Mouse (Mus musculus) cerebellum, postnatal 14 days (tissue): ENCODE data around the gene Rusc2.

ENCODE experiments used
- DNase-seq, 2 experiments: peaks; one replicate each; pipeline ENCODE4 v3.0.0; 2021; ENCODE audit warnings: mixed read lengths in 2 of 2

Rusc2 gene

GRCm38 (mm10) chr4:43417269-43418062 is 35.7 kb downstream of the Rusc2 start:
- DNase-seq: no peak

GRCm38 (mm10) chr4:43418450-43418849 is 36.7 kb downstream of the Rusc2 start:
- DNase-seq: no peak

DNA sequence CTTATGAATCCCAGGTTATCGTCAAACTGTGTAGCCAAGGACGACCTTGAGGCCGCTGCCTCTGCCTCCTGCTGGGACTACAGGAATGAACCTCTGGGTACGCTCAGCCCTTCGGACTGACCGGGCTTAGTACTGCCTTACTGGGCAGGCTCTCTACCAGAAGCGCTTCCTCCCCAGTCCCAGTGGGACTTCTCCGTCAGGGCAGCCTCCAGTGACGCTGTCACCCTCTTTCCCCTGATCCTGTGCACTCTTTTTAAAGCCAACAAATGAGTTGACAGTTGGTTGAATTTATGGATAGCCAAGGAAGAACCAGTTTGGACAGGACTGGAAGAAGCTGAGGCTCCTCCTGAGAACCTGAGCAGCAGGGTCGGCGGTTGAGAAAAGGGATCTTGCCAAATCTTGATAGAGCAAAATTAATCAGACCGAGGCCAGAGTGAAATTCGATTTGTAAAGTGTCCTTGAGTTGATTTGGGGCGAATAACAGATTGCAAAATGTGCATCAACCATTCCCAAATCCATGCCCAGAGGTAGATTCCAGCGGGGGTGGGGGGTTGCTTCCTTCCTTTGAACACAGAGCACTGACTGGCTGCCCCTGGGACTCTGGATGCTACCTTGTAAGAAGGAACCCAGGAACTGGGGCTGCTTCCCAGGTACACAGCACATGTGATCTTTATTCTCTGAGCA is 37.3 kb downstream of the Rusc2 start:
- no peak for DNase-seq

DNA sequence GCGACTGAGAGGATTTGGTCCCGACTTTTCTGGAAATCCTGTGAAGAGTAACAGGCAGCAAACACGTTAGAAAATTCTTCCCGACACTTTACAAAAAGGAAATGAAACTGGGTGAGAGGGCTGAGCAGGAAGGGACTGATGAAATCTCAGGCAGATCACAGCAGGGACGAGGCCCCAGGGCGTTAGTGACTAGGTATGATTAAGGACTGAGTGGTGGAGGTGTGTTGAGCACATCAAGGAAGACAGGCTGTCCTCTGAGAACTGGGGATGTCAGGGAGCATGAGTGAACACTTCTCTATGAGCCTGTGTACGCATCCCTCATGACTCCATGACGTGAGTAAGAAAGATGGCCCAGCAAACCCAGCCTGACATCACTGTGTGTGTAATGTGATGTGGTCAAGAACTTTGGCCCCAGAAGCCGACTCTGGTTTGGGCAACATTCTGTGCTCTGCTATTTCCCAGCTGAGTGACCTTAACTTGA is 38.1 kb downstream of the Rusc2 start:
- DNase-seq: no peak

DNA sequence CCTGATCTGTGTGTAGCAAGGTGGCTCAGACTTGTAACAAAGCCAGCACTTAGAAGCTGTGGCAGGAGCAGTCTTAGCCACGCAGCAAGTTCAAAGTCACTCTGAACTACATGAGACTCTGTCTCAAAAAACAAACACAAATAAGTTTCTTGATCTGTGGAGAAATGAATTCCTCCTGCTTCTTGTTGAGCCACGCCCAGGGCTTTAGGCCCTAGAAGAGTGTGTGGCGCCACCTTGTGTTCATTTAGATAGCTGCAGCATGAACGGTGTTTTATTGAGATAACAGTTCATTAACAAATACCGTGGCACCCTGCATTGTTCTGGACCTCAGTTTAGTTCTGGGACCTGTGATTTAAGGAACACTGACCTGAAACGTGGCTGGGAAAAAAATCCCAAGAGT is 38.5 kb downstream of the Rusc2 start:
- DNase-seq: peak; percentile 84 to 87

GRCm38 (mm10) chr4:43421632-43422240 is 40.0 kb downstream of the Rusc2 start:
- DNase-seq: no peak

DNA sequence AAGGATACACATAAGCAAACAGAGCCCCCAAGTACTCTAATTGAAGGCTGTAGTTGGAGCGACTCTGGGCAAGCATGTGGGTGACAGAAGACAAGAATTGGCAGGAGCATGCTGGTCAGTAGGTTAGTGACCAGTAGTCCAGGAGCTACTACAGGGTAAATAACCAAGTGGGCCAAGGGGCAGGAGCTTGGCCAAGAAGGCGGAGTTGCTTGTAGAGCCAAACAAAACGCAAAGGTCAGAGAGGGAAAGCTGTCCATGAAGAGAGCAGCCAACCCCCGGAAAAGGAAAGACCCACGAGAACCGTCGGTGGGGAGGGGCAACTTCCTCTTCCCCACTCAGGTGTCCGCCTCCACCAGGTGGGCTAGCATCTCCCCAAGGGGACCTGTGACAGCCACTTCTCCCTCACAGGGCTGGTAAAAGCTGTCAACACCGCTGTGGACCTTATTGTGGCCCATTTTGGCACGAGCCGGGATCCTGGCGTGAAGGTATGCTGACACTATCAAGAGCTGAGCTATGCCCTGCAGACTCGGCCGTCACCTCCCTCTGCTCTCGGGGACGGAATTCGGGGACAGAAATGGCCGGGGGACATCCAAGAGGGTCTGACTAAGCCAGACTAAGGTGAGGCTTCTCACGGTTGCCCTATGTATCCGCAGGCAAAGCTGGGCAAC is 41.6 kb downstream of the Rusc2 start:
- no peak for DNase-seq

DNA sequence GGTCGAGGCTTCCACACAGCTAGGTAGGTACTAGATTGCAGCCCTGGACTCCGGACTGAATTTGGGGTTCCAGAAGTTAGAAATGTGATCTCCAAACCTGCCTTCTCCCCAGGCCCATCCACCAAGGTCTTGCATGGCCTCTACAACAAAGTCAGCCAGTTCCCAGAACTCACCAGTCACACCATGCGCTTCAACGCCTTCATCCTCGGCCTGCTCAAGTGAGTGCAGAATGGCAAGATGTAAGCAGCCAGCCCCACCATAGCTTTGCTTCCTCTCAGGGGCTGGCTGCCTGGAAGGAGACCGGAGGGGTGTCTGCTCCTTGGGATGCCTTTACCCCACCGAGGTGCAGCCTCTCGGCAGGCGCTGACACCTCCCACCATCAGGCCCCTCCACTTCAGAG is 42.3 kb downstream of the Rusc2 start:
- no peak for DNase-seq

- no peak for DNase-seq
These were observed 43.4 kb downstream of the Rusc2 start for GRCm38 (mm10) chr4:43425197-43425596.

GRCm38 (mm10) chr4:43425648-43426380 is 44.0 kb downstream of the Rusc2 start:
- DNase-seq: no peak

GRCm38 (mm10) chr4:43426487-43426886 is 44.7 kb downstream of the Rusc2 start:
- DNase-seq: peak in 1 of 2 experiments; percentile 25

DNA sequence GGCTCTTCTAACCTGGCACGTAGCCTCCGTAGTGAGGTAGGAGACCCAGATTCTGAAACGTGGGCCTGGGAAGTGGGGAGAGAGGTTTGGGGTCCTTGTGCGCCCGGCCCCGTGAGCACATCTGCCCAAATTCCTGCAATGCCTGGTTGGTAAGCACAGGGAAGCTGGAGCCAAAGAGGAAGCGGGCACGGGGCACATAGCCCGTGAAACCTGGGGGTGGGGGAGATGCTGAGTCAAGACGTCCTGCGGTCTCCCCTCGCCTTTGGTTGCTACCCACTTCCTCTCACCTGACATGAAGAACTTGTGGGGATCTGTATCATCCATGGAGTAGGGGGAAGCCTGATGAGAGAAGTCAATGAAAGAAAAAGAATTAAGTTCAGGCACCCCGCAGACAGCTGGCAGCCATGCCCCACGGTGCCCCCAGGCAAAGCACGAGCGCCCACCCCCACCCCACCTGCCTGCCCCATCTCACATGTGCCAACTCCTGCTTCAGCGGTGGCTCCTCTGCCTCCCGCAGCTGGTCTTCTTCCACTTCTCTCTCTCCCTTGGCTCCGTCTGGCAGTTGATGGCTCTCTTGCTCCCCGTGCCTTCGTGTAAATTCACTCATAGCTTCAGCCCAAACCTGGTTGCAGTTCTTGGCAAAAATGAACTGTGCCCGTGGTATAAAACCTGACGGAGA is 45.9 kb downstream of the Rusc2 start:
- DNase-seq: peak; percentile 18 to 31

- DNase-seq: peak; percentile 12 to 40
These were observed 46.5 kb downstream of the Rusc2 start for GRCm38 (mm10) chr4:43428180-43428861.

GRCm38 (mm10) chr4:43428946-43429345 is 47.2 kb downstream of the Rusc2 start, which contains the start of gene Fam166b:
Fam166b (minus strand) TSS chr4:43429134.
- peak; percentile 20 to 38 for DNase-seq

DNA sequence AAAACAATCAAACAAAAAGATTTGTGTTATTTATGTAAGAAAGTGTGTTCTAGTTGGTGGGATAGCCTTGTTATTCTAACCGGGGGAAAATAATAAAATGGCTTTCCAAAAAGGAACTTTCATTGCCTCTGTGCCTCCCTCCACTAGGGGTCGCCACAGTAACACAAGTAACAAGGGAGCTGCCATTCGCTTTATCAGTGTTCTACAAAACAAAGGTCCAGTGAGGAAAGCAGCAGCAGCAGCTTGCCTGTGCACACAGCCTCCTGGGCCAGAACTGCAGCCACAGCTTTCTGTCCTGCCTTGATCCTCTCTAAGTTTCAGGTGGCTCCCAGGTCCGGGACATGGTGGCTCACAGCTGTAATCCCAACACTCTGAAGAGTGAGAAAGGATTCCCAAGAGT is 49.9 kb downstream of the Rusc2 start:
- DNase-seq: peak; percentile 89 to 95

DNA sequence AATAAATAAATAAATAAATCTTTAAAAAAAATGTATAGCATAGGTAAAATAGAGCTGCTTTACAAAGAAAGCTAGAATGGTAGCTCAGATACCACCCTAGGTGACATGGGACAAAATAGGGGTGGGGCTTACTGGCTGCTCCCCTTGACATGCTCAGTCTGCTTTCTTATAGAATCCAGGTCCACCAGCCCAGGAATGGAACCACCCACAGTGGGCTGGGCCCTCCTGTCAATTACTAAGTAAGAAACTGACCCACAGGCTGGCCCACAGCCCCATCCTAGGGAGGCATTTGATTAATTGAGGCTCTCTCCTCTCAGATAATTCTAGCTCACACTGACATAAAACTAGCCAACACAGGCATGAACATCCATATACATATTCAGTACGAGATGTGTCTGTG is 51.1 kb downstream of the Rusc2 start:
- no peak for DNase-seq

GRCm38 (mm10) chr4:43441639-43442038 is 59.9 kb downstream of the Rusc2 start, which contains the start of gene Tesk1:
Tesk1 (plus strand) TSS chr4:43441939.
- no peak for DNase-seq

DNA sequence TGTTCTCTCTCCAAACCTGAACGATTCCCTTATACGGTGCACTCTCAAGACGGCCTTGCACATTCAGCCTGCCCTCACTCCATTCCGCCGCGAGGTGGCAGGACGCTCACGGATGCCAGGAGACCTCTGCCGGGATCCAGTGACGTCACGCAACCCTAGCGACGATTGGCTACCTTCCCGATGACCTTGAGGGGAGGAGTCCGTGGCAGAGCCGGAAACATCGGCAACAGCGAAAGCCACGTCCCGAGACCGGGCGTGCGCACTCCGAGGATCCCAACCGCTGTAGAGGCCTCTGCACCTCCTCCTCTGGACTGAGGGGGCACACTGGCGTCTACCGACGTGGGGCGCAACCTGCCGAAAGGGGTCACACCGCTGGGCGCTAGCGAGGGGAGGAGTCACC is 60.3 kb downstream of the Rusc2 start:
- DNase-seq: peak; percentile 100

- peak; percentile 74 to 81 for DNase-seq
These were observed 60.9 kb downstream of the Rusc2 start for GRCm38 (mm10) chr4:43442456-43443361.

GRCm38 (mm10) chr4:43443511-43443910 is 61.7 kb downstream of the Rusc2 start:
- DNase-seq: peak; percentile 51 to 52
